Mouse (Mus musculus) natural killer cell, adult 2 months (primary cell): ENCODE data around the gene Mkrn2.

ENCODE experiments used
- DNase-seq, 2 experiments: peaks; one replicate each; pipeline ENCODE4 v3.0.0; 2022; ENCODE audit warnings: low spot score in 2 of 2

The Mkrn2 gene

DNA sequence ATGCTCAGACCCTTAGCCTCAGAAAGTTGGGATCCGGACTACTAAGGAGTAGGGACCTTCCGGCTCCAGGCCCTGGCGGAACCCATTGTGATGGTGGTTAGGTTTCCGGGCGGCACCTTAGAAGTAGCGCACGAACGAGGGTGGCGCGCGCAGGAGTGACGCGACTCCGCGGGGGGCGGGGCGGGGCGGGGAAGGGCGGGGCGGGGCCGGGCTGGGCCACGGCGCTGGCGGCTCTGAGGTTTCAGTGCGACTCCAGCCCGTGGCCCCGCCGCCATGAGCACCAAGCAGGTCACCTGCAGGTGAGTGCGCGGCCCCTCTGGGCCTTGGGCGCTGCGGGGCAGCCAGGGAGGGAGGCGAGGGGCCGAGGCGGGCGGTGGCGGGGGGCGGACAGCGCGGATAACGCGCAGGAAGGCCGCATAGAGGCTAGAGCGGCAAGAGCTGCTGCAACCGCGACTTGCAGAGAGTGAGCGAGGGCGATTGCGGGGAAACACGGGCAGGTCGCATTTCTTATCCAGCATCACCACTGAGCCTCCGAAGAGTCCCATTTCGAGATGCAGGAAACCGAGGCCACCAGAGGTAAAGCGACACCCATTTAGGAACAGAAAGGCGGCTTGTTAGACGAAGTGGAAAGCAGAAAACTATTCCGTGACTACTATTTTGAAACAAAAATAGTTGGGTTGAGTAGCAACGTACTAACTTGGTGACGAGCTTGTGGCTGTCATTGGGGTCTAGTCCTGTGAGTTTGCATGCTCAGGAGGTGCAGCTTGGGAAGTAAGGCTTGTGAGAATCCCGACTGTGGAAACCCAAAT is at the start of gene Mkrn2:
Gene Mkrn2 (plus strand): TSS at position 188 of the 809 bp plus-strand sequence.
- peak; percentile 75 to 84 for DNase-seq

DNA sequence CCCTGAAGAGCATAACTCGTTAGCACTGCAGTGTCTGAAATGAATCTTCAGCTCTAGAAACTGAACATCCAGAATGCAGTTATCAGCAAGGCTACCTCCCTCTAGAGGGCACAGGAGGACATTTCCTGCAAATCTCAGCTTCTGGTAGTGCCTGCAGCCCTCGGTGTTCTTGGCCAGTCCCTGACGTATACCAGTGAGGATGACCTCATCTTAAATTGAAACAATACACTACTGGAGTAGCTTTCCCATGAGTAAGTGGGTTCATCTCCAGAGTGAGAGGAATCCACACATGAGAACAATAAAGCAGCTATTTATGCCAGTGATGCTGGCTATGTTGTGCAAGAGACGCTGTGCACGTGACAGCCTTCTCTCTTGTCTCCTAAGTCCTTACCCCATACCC is 46.2 kb upstream of the Mkrn2 start:
- DNase-seq: no peak

DNA sequence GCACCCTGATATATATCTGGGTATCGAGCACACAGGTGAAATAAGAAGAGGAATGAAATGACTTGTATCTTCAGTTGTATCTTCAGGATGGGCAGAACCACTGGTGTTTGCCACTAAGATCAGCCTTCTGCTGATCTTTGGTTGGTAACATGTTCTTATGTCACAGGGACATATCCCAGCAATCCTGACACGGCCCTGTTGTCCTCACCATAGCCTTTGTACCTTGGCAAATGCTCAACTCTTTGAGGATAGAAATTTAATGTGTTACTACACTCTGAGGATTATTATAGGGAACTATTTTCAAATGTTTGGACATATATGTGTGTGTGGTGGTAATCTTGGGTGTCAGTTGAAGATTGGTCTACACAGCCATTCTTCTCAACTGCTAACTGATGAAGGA is 43.5 kb upstream of the Mkrn2 start:
- DNase-seq: no peak

DNA sequence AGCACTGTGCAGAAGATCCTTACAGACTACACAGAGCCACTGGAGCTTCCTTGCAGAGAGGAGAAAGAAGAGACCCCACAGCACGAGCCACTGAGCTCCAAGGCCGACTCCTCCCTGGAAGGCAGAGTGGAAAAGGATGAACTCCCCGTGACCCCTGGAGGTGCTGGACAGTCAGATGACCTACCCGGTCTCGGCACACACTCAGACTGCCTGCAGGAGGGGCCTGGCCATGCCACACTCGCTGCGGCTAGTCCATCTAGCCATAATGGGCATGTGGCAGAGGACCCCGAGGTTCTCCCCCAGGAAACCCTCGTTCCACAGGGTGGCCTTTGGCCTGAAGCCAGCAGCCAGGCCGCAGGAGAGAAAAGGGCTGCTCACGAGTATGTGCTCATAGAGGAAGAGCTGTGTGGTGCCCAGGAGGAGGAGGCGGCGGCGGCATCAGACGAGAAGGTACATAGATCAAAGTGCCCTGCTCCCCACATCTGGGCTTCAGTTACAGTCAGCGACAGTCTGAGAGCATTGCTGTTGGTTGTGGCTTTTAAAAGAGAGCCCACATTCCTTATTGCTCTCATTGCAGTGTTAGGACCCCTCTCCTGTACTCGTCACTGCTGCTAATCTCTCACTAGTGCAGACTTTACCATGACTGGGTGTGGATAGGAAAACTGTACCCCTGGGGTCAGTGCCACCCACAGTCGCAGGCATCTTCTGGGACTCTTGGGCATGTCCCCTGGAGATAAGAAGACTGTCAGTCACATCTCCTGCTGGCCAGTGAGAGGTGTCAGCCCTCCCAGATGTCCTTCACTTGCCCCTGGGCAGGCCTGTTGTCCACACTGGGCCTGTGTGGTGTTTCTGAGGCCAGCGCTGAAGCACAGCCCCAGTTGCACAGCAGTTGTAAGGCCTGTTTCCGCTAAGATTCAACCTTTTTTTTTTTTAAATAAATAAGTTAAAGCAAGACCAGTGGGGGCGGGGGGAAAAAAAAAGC is 41.8 kb upstream of the Mkrn2 start:
- no peak for DNase-seq

DNA sequence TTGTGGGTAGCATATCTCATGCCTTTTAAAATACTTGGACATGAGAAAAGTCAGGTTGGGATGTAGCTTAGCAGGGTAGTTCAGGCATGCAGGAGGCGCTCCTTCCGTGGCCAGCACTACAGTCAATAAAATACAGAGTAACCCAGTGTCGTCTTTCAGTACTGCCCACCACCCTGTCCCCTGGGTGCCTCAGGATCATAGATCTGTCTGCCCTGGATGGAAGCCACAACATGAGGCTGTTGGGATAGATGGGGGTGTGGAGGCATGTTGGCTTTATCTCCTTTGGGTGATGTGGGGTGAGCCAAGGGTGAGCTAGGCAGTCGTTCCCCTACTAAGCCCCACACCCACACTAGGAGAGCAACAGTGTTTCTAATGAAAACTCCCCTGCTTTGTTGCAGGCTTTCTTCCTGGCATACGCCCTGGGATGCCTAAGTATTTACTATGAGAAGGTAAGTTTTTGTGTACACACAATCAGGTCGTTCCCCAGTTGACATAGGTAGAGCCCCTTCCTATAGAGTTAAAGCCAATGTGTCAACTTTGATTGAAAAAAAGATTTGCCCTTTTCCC is 36.1 kb upstream of the Mkrn2 start:
- DNase-seq: no peak

DNA sequence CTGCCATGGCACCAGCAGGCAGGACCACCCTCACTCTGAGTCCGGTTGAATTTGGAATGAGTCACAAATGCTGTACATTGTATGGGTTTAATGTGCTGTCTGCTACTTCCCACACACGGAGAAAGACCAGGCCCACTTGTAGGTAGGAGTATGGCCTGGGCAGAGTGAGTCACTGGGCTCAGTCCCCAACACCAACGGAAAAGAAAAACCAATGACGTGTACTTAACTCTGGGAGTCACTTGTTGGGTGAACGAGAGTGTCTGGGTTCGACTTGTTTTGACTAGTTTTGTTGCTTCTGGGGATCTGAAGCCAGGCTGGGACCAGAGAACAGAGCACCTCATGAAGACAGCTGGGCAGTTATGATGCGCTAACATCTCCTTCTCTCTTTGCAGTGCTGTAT is 27.5 kb upstream of the Mkrn2 start:
- DNase-seq: no peak

DNA sequence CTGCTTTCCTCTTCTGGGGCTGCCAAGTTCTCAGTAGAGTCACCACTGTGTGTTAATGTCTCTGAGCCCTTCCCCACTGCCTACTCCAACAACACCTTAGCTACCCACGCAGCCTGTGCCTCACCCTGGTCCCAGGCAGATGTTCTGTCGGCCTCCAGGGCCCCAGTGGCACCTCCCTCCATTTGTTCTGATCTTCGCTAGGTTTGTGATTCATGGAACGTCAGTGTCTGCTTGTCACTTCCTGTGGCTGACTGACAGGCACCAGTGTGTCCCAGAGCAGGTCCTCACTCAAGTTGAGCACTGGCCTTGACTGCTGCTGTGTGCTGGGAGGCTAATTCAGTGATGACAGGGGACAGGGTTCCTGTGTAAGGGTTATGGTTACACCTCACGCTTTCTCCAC is 24.3 kb upstream of the Mkrn2 start:
- DNase-seq: no peak

DNA sequence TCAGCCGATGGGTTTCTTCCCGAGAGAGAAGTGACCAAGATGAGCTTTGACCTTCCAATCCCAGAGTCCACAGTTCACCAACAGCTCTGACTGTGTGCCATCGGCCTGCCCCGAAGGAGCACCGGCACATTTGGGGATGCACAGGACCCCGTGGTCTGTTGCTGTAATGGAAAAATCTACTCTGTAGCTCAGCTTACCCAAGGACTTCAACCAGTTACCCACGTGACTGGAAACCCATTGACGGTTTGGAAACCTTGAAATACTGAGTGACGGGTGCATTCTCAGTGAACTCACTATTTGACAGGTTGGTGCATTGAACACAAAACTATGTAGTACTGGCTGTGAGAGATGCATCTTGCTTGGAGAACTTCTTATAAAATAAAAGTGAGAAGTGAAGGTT is 23.8 kb upstream of the Mkrn2 start:
- DNase-seq: no peak

DNA sequence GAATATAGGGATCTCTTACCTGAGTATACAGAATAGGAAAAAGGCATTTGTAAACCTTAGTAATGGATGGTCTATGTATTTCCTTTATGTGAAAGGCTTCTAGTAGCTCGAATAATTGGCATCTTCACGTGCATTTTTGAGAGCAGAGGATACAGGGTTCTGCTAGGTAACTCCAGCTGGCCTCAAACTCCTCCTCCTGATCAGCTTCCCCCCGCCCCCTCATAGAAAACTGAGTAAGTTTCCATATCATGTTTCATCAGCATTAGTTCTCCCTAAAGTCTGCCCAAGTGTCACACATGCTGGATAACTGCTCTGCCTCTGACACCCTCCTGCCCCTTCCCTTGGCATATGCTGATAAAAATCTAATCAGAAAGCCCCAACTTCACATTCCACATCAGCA is 20.9 kb upstream of the Mkrn2 start:
- DNase-seq: no peak

DNA sequence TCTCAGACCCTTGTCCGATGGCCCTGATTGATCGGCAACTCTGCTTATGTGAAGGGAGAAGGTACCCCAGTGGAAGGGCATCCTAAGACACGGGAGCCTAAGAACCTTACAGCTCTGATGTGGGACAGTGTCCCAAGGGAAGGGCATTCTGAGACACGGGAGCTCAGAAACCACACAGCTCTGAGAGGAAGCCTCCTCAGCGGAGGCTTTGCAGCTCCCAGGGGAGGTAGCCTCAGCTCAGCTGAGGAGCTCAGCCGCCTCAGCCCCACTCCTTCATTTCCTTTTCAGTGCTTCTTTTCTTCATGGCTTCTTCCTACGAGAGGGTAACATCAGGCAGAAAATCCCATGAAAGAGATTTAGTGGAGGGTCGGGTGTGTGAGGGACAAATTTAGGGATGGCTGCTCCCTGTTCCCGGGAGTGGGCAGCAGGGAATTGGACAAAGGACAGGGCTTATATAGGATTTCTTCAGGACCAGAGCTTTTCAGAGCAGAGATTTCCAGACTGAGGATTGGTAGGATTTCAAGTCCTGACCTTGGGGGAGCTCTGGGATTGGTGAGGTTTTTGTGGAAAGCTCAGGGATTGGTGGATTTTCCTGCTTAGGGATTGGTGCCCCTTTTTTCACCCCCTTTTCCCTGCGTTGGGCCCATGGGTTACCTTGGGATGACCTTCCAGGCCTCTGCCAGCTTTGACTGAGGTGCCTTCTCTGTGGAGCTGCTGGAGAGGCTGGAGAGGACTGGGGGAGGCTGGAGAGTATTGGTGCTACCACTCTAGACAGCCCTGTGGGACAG is 19.2 kb upstream of the Mkrn2 start:
- DNase-seq: no peak

DNA sequence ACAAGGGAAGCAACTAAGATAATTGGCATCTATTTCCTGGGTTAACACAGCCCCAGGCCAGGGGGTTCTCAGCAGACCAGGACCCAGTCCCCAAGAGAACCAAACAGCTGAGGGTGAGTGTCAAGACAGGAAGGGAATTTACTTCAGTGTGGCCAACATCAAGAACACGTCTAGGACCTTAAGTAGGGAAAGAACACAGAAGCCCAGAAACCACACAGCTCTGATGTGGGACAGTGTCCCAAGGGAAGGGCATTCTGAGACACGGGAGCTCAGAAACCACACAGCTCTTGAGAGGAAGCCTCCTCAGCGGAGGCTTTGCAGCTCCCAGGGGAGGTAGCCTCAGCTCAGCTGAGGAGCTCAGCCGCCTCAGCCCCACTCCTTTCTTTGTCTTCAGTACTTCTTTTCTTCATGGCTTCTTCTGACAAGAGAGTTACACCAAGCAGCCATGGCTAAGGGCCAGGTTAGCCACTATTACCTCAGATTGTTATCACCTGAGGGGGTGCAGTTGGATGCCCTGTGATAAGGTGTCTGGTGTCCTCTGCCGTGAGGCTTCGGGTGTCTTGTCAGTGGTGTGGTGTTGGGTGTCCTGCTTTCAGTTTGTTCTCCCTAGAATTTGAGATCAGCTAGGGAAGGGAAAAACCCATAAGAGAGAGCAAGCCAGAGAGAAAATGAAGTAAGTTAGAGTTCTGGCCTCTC is 18.1 kb upstream of the Mkrn2 start:
- DNase-seq: no peak

DNA sequence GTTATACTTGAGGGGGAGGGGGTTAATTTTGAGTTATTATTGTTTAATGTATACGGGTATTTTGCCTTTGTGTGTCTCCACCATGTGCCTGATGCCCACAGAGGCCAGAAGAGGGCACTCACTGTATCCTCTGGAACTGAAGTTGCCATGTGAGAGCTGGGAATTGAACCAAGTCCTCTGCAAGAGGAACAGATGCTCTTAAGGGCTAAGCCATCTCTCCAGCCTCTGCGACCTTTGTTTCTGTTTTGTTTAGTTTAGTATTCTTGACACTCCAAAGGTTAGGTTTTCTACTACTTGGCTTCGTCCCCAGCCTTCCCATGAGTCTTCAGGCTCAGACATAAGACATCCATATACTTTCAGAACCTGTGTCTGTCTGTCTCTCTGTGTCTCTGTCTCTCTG is 17.5 kb upstream of the Mkrn2 start:
- no peak for DNase-seq

DNA sequence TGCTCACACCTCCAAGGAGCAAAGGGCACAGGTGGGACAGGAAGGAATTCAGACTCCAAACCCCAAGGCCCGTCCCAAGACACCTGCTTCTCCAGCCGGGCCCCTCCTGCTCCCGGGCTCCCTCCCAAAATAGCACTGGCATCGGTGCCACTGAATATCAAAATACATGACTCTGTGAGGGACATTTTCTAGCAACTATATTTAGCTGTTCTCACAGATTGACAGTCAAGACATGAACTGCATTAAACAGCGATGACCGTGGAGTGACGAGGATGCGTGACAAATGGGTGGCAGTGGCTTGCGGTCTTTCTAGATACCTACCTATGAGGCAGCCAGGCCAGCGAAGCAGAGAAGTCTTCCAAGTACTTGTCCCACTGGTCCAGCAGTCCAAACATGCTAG is 15.4 kb upstream of the Mkrn2 start:
- DNase-seq: no peak

DNA sequence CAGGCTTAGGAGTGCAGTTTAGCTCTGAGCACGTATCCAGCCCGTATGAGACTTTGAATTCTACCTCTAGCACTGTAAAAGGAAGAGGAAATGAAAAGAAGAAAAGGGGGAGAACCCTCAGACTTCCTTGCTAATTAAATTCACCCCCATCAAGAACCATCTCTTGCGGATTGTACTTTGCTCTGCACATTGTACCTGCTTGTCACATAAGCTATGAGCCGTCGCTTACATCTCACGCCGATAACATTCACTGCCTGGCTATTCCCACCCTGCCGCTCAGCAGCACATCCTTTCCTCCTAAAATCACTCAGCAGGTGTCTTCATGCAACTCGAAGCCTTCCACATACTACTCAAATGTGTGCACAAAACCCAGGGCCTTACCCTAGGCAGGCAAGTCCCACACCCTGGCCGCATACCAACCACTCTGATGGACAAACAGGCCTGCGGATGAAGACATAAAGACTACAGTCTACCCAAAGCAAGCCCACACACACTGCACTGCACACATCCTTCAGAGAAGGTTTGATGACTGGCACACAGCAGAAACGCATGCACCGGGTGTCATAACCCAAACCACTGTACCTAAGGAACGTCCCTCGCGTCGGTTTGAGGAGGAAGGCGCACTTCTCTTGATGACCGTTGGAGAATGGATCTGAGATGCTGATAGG is 9.9 kb upstream of the Mkrn2 start:
- DNase-seq: no peak

DNA sequence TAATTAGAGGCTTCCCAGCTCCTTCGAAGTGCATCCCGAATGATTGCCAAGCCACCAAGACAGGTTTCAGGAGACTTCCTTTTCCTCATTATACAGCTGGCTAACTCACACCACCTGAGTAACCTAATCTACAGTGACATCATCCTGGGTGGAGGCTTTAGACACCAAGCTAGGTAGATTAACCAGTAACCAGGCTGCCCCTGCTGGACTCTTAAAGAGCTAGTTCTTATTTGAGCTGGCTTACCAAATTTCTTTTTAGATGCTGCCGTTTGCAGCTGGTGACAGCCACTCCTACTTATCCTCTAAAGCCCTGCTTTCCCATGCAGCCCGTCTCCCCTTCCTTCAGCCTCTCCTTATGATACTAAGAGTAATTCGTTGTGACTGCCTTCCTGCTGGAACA is 9.2 kb upstream of the Mkrn2 start, which contains the start of gene Mkrn2os:
Gene Mkrn2os (minus strand): TSS at position 119 of the 400 bp plus-strand sequence.
- DNase-seq: no peak

DNA sequence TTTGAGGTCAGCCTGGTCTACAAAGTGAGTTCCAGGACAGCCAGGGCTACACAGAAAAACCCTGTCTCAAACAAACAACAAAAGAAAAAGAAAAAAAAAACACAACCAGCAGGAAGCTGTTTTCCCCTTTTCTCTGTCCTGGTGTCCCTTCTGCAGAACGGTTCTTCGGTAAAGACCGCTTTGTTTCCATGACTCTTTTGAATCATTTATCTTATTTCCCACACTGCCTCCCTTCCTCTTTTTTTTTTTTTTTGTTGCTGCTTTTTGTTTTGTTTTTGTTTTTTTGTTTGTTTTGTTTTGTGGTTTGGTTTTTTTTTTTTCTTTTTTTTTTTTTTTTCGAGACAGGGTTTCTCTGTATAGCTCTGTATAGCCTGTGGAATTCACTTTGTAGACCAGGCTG is 8.4 kb upstream of the Mkrn2 start:
- no peak for DNase-seq

DNA sequence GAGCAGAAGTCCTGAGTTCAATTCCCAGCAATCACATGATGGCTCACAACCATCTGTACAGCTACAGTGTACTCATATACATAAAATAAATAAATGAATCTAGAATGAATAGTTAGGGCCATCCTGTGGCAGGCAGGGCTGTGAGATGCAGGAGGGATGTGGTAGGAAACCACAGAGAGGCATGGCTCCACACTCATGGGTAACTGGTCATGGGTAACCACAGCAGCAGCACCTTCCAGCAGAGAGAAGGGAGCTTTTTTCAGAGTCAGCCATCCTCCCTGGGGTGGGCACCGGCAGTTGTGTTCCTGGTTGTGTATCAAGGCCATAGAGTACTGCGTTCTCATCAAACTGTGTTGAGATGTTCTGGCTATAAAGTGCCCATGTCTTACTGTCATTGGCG is 7.2 kb upstream of the Mkrn2 start:
- DNase-seq: peak; percentile 66 to 79

DNA sequence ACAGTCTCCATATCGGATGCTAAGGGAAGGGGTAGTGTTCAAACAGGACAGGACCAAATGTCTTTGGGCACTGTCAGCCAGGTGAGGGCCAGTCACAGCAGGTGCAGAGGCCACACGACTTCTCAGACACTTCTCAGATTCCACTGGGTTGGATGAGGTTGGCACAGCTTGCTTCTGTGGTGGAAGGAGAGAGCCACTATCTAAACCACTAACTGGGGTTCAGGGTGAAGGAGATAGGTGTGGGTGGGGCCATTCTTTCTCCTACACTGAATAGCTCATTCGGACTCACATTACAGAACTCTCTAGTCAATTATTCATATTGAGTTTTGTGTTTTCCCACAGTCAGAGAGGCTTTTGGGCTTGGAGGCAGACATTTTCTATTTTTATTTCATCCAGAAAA is 6.0 kb upstream of the Mkrn2 start:
- DNase-seq: no peak

DNA sequence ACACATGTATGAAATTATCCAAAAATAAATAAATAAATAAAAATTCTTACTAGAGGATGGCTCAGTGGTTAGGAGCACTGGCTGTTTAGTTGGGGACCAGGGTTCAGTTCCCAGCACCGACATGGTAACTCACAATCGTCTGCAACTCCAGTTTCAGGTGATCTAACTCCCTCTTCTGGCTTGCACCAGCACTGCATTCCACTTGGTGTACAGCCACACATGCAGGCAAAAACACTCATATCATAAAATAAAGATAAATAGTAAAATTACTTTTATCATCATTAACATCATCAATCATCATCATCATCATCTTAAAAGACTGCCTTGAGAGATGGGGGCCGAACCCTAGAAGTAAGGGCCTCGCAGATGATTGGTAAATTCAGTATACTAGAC is 384 bp upstream of the Mkrn2 start:
- no peak for DNase-seq

DNA sequence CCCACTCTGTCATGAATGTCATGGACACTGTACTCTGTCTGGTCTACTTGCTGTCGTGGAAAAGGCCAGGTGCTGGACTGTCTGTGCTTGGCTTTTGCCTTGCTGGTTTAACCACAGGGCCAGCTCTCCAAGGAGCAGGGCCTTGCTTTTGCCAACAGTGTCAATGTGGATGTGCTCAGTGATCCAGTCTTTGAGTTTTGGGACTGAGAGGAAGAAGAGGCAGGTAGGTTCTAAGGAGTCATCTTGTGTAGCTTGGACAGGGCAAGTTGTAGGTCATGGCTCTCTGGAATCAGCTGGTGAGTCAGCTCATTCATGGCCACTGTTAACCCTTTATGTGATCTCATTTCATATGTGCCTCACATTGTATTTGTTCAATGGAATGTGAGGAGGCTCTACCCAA is 4.8 kb downstream of the Mkrn2 start:
- no peak for DNase-seq

DNA sequence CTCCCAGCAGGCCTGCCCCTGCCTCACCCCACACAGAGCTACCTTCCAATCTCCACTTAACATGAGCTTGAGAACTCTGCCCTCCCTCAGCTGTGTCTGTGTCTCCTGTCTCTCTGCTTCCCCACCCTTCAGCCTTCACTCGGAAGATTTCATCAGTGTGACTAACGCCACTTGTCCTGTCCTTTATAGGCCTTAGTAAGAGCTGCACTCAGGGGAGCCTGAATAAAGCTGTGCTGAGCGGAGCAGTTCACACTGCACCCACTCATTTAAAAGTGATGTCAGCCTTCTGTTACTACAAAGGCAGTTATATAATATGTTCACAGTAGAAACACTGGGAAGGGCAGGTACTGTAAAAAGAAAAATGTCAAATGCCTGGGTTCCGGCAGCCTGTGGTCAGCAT is 5.7 kb downstream of the Mkrn2 start:
- DNase-seq: no peak
